Mouse (Mus musculus) hindbrain, postnatal 0 days (tissue): Measurements from ENCODE around the gene Prrt2. TPM values are rescaled to one million over a fixed set of nuclear protein-coding genes. Genes with fewer than 3 reads are reported as not detected.

Experiments
- ATAC-seq: fragments of 200-750 bp; cut with Nextera tagmentation; 2 replicates; pipeline ENCODE4 v1.8.0; 2017; ENCODE audit warnings: mild to moderate bottlenecking, moderate TSS enrichment, moderate library complexity
- DNase-seq: peaks from one replicate; pipeline ENCODE4 v3.0.0-alpha.2; 2015; ENCODE audit warnings: low spot score
- H3K27ac ChIP-seq: fragments of 300-500 bp; sonication (generic); 2 replicates; pipeline ENCODE4 v1.5.1; 2014; ENCODE audit warnings: mild to moderate bottlenecking
- H3K27me3 ChIP-seq: fragments of 300-500 bp; sonication (generic); 2 replicates; pipeline ENCODE4 v1.6.1; 2014; ENCODE audit warnings: low read length, mixed read lengths; ENCODE audit not compliant: insufficient read depth
- H3K36me3 ChIP-seq: fragments of 300-500 bp; sonication (generic); 2 replicates; pipeline ENCODE4 v1.6.1; 2014; ENCODE audit warnings: low read length, mixed read lengths; ENCODE audit not compliant: insufficient read depth
- H3K4me1 ChIP-seq: fragments of 300-500 bp; sonication (generic); 2 replicates; pipeline ENCODE4 v1.6.1; 2014; ENCODE audit warnings: antibody characterized with exemption, low read length, mixed read lengths; ENCODE audit not compliant: insufficient read depth
- H3K4me2 ChIP-seq: fragments of 300-500 bp; sonication (generic); 2 replicates; pipeline ENCODE4 v1.6.1; 2014; ENCODE audit warnings: low read depth, mild to moderate bottlenecking, low read length, moderate library complexity, mixed read lengths
- H3K4me3 ChIP-seq: fragments of 300-500 bp; sonication (generic); 2 replicates; pipeline ENCODE4 v1.5.1; 2014; ENCODE audit warnings: low read length
- H3K9ac ChIP-seq: fragments of 300-500 bp; sonication (generic); replicated peaks from 2 replicates; pipeline ENCODE4 v1.6.1; 2014; ENCODE audit warnings: mild to moderate bottlenecking, low read length, moderate library complexity, mixed read lengths
- H3K9me3 ChIP-seq: fragments of 300-500 bp; sonication (generic); 2 replicates; pipeline ENCODE4 v1.6.1; 2016; ENCODE audit warnings: low read length, mixed read lengths
- CTCF ChIP-seq: IDR thresholded peaks from 2 replicates; pipeline ENCODE4 v1.5.1; 2016; ENCODE audit warnings: antibody characterized with exemption, control low read depth, low read depth
- WGBS: fragments of 180-500 bp; shearing (Covaris S2); extraction: QIAGEN DNeasy Blood & Tissue Kit; methylation state at CpG from one replicate; pipeline ENCODE4 v1.1.7; 2014; 5-methylcytosine and 5-hydroxymethylcytosine counted together
- polyA plus RNA-seq: library from polyadenylated mRNA; unstranded; fragments of >200 nt; fragmentation: Nextera tagmentation; extraction: Ambion mirVana; gene quantifications from 2 replicates; pipeline ENCODE4 v1.2.1, GENCODE M21; 2015
- total RNA-seq: library from RNA; depleted of rRNA; stranded (reverse); fragments of >200 nt; gene quantifications from 2 replicates; pipeline ENCODE4 v1.2.3, GENCODE M21; 2014

The Prrt2 gene
- total and polyA plus RNA-seq, 2 experiments from 2014 or later, result 99.9 to 138 TPM

DNA sequence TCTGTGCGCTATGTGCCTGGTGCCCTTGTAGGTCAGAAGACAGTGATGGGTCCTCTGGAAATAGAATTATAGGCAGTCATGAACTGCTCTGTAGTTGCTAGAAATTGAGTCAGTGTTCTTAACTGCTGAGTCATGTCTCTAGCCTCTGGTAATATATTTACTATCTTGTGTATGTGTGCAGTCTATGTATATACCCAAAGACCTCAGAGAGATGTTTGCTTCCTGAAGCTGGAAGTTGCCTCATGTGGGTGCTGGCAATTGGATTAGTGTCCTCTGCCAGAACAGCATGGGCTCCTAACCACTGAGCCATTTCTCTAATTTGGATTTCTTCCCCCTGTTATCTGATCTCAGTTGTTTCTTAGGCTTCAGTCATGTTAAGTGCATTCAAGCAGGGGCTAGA lies 9.2 kb upstream of the Prrt2 start:
- H3K9ac ChIP-seq, result no peak overlapping the region
- peaks cover 8% of the 10 kb centered on the region; the same call in 1 of the 2 replicates for H3K4me1 ChIP-seq
- no peak overlapping the region for H3K4me3 ChIP-seq
- H3K4me2 ChIP-seq, result no peak overlapping the region
- H3K27me3 ChIP-seq, result no peaks in the 10 kb centered on the region
- ATAC-seq (no peak), DNase-seq (no peak)
- H3K9me3 ChIP-seq, result no peaks in the 10 kb centered on the region
- TF ChIP-seq CTCF, result no peak
- H3K27ac ChIP-seq, result no peak overlapping the region
- 97% methylated on average over 1 of the region's 1 CpGs for WGBS
- H3K36me3 ChIP-seq, result no peaks in the 10 kb centered on the region

DNA sequence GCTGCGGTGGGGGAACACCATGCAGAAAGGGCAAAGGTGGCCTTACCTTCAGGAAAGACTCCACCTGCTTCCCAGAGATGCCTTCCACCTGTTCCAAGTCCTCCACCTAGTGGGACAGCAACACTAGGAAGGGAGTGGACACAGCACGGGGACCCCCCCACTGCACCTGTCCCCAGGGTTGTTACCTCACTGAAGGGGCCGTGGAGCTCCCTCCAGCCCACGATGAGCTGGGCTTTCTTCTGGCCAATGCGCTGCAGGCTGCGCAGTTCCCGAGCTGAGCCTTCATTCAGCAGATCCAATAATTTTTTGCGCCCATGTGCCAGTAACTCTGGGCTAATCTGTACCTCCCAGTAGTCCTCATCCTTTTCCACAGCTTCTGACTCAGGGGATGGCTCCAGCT lies 6.9 kb upstream of the Prrt2 start:
- ATAC-seq, result no peak

DNA sequence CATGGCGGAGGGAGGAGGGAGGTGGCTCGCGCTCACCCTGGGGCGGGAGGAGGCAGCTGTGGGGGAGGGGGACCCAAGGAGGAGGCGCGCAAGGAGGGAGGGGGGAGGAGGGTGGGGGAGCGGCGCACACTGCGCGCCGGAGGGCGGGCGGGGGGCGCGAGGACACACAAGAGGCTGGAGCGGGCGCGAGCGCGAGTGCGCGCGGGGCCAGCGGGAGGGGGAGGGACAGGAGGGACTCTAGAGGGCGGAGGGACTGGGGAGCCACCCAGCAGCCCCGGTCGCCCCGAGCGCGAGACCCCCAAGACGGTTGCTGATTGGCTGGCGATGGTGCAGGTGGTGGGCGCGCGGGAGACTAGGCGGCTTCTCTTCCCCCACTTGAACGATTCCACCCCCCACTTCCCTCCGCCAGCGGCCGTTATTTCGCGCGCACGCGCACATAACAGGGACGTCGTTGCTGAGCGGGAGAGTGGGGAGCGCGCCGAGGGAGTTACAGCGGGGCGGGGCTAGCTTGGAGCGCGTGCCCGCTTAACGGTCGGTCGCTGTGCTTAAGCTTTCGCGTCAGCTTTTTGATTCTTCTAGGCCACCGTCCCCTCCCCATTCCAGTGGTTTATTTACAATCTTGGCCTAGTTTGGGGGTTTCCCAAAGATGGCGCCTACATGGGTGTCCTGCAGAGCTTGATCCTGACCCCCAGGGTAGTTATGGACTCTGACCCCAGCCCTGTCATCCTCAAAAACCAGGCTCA lies 6.1 kb upstream of the Prrt2 start, which contains the start of gene Maz:
TSS of gene Maz (minus strand) at position 54 of the 743 bp plus-strand sequence.
- peaks cover 16% of the 10 kb centered on the region; the same call in 1 of the 2 replicates for H3K36me3 ChIP-seq
- ATAC-seq (peak; percentile 96), DNase-seq (peak; percentile 100)
- WGBS, result under 1% methylated on average over 48 of the region's 63 CpGs
- peak within 1 kb of the TSS; percentile 88 for H3K4me3 ChIP-seq
- H3K4me1 ChIP-seq, result peaks cover 28% of the 10 kb centered on the region
- 0 out of 2 replicates have a peak, but pooled peaks have one; percentile 8 for TF ChIP-seq CTCF
- peak within 1 kb of the TSS; percentile 99 for H3K9ac ChIP-seq
- no peaks in the 10 kb centered on the region for H3K9me3 ChIP-seq
- H3K27me3 ChIP-seq, result no peaks in the 10 kb centered on the region
- H3K27ac ChIP-seq, result peak within 1 kb of the TSS; percentile 99
- peak within 1 kb of the TSS; percentile 87 for H3K4me2 ChIP-seq

More for the DNA sequence above, 6.9 kb upstream of the Prrt2 start:
- H3K27ac ChIP-seq, result peak overlapping the region; percentile 99
- H3K27me3 ChIP-seq, result no peaks in the 10 kb centered on the region
- 57% methylated on average over 8 of the region's 8 CpGs for WGBS
- peak overlapping the region; percentile 87 for H3K4me2 ChIP-seq
- no peaks in the 10 kb centered on the region for H3K9me3 ChIP-seq
- H3K4me3 ChIP-seq, result peak overlapping the region; percentile 88
- 0 out of 2 replicates have a peak, but pooled peaks cover 8% of the 10 kb centered on the region for H3K36me3 ChIP-seq
- no peak for TF ChIP-seq CTCF
- peak overlapping the region; percentile 99 for H3K9ac ChIP-seq
- H3K4me1 ChIP-seq, result peaks cover 28% of the 10 kb centered on the region
- DNase-seq, result peak; percentile 23

DNA sequence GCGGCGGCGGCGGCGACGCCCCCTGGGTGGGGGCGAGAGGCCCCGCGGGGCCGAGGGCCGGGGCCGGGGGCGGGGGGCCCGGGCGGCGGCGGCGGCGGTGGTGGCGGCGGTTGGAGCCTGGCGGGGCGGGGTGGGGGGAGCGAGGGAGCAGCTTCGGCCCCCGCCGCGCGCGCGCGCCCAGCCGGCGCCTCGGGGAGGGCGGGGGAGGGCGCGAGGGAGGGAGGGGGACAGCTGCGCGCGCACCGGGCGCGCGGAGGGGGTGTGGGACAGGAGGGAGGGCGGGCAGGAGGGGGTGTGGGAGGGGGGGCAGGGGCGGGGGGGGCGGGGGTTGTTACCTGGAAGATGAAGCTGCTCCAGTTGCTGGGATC lies 5.6 kb upstream of the Prrt2 start:
- TF ChIP-seq CTCF, result no peak
- Histone ChIP-seq H3K27me3 (no peaks in the 10 kb centered on the region), H3K4me2 (peak overlapping the region; percentile 87), H3K36me3 (peaks cover 19% of the 10 kb centered on the region; the same call in 1 of the 2 replicates), H3K4me1 (peaks cover 30% of the 10 kb centered on the region), H3K9me3 (no peaks in the 10 kb centered on the region), H3K4me3 (peak overlapping the region; percentile 88), H3K27ac (peak overlapping the region; percentile 99), H3K9ac (peak overlapping the region; percentile 99)
- no CpG with 5 or more reads among the region's 48 CpGs for WGBS
- ATAC-seq (no peak; the same call in 1 of the 2 replicates), DNase-seq (no peak)

DNA sequence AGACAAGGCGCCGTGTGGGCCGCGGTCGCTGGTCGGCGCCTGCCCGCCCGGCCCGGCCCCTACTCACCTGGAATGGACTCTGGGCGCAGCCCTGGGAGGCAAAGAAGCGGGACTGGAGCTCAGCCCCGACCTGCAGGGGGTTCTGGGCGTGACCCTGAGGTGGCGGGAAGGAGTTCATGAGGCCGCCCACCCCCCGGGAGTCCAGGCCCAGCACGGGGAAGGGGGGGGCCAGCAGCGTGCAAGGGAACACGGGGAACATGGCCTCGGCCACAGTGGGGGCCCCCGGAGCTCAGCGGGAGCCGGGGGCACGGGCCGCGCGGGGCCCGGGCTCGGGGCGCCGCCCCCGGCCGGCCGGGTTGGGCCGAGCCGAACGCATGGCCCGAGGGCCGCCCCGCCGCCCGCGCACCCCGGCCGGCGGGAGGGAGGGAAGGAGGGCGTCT lies 5.2 kb upstream of the Prrt2 start:
- DNase-seq (peak; percentile 72), ATAC-seq (peak; percentile 5; the same call in 1 of the 2 replicates)
- Histone ChIP-seq H3K9me3 (no peaks in the 10 kb centered on the region), H3K4me1 (peaks cover 30% of the 10 kb centered on the region), H3K27me3 (no peaks in the 10 kb centered on the region), H3K36me3 (peaks cover 19% of the 10 kb centered on the region; the same call in 1 of the 2 replicates), H3K27ac (peak overlapping the region; percentile 99), H3K4me3 (peak overlapping the region; percentile 88), H3K9ac (peak overlapping the region; percentile 99), H3K4me2 (peak overlapping the region; percentile 87)
- TF ChIP-seq CTCF, result peak; percentile 17; the same call in 1 of the 2 replicates
- WGBS, result 3% methylated on average over 13 of the region's 48 CpGs

DNA sequence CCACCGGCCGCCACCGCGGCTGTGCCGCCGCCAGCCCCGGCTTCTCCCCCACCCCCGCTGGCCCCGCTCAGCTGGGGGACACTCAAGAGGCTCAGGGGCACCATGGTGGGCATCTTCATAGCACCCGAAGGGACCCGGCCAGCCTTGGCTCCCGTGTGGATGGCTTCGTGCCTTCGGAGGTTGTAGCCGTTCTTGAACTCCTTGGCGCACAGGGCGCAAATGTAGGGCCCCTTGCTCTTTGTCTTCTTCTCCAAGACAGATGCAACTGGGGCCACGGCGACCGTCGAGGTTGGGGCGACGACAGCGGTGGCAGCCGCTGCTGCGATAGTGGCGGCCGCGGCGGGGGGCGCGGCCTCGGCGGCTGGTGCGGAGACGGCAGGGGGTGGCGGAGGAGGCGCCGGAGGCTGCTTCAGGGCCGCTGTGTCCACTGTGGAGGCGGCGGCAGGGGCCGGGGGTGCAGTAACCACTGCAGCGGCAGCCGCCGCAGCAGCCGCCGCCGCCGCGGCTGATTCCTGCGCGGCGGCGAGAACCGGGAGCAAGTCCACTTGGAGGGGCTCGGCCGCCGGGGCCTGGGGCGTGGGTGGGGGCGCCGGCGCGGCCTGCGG lies 4.6 kb upstream of the Prrt2 start:
- Histone ChIP-seq H3K9me3 (no peaks in the 10 kb centered on the region), H3K27me3 (no peaks in the 10 kb centered on the region), H3K4me1 (peaks cover 30% of the 10 kb centered on the region), H3K9ac (peak overlapping the region; percentile 99), H3K4me3 (peak overlapping the region; percentile 88), H3K36me3 (peaks cover 19% of the 10 kb centered on the region; the same call in 1 of the 2 replicates), H3K4me2 (peak overlapping the region; percentile 87), H3K27ac (peak overlapping the region; percentile 99)
- TF ChIP-seq CTCF, result no peak
- no peak for ATAC-seq
- WGBS, result under 1% methylated on average over 58 of the region's 65 CpGs
- peak; percentile 55 for DNase-seq
